Mouse (Mus musculus): ENCODE results near the gene 4931409K22Rik.

4931409K22Rik gene

DNA sequence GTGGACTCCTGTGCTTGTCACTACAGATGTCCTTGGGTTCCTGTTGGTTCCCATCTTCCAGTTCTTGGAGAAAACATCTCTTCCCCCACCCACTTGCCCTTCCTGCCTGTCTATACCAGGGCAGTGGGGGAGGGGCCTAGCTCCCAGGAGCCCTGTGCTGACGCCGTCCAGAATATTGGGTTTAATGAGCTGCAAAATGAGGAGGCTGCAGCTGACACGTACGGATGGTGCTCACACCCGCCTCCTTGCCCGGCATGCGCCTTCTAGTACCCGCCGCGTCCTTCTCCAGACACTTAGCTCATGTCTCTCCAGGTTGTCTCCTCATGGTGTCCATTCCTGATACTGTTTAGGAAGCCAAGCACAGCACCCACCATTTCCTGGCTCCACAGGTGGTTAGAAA, 57.5 kb downstream of the 4931409K22Rik start:
- no peak for DNase-seq (ENCODE audit: low spot score in 2 of 2)

DNA sequence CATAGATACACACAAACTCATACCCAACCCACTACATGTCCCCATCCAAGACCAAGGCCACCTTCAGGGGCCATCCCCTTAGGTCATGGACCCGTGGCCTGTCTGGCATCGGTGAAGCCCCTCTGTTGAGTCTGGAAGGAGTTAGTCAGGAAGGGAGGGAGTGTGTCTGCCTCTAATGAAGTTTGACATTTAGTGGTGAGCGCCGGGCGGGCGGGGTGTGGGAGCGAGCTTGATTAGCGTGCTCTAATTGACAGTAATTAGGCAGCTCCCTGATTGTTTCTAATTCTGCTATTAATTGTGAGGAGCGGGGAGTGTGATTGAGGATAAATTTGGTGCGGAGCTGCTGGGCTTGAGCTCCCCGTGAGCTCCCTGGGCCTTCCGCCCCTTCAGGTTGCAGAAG, 59.1 kb downstream of the 4931409K22Rik start:
- DNase-seq (ENCODE audit: low spot score in 2 of 2) = no peak

DNA sequence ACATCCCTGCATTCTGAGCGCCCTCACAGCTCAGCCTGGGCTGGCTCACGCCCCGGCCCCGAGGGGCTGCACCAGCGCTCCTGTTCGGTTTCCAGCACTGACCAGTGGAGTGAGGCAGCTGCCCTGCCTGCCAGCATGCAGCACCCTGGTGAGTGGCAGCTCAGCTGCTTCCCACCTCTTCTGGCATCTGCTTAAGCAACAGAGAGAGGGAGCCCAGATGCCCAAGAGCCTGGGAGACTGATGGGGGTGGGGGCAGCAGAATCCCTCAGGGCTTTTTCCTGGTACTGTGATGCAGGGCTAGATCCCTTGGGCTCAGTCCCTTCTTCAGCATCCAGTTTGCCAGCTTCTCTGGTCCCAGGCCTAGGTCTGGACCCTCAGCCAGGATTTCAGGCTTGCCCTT, 59.9 kb downstream of the 4931409K22Rik start:
- DNase-seq (ENCODE audit: low spot score in 2 of 2) = no peak

DNA sequence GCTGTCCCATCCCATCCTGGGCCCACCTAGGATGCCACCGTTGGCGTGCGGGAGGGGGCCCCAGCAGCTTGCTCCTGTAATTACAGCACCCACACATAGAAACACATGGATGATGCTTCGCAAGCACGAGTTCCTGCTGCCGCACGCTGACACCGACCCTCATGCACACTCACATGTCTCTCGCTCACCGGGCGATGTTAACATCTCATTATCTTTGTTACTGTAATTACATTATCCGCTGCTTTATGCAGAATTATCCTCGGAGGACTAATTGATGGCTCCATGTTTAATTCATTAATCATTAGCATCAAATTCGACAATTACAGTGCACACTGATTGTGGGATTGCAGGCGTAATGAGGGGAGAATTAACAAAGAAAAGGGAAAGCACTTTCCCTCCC, 61.6 kb downstream of the 4931409K22Rik start:
- no peak for DNase-seq (ENCODE audit: low spot score in 2 of 2)

Data from urinary bladder, postnatal 36 days (tissue).